Mouse (Mus musculus): Measurements from ENCODE around the gene Lgi1. TPM values are rescaled to one million over a fixed set of nuclear protein-coding genes. Genes with fewer than 3 reads are reported as not detected.

Gene Lgi1
- polyA plus RNA-seq, 1 experiment from 2014 or later, result not detected

Other genes with a start within 250 kb of the Lgi1 start
- 4.1 and 5.1 TPM in 2 replicates for gene Myof, start 221.0 kb upstream of the Lgi1 start, polyA plus RNA-seq (2015; fragmentation: Nextera tagmentation; extraction: Ambion mirVana)
- 34.3 and 35.5 TPM in 2 replicates for gene Cep55, start 209.5 kb upstream of the Lgi1 start, polyA plus RNA-seq (2015; fragmentation: Nextera tagmentation; extraction: Ambion mirVana)
- 1.2 and 1.4 TPM in 2 replicates for gene Ffar4, start 167.5 kb upstream of the Lgi1 start, polyA plus RNA-seq (2015; fragmentation: Nextera tagmentation; extraction: Ambion mirVana)
- 1.0 and 1.1 TPM in 2 replicates for gene Rbp4, start 139.3 kb upstream of the Lgi1 start, polyA plus RNA-seq (2015; fragmentation: Nextera tagmentation; extraction: Ambion mirVana)
- not detected in 2 replicates for gene Pde6c, start 131.8 kb upstream of the Lgi1 start, polyA plus RNA-seq (2015; fragmentation: Nextera tagmentation; extraction: Ambion mirVana)
- gene Fra10ac1, start 40.4 kb upstream of the Lgi1 start, polyA plus RNA-seq (2015; fragmentation: Nextera tagmentation; extraction: Ambion mirVana), result 33.7 and 34.1 TPM in 2 replicates
- 3.1 and 3.7 TPM in 2 replicates for gene Slc35g1, start 131.4 kb downstream of the Lgi1 start, polyA plus RNA-seq (2015; fragmentation: Nextera tagmentation; extraction: Ambion mirVana)
- gene Plce1, start 216.6 kb downstream of the Lgi1 start, polyA plus RNA-seq (2015; fragmentation: Nextera tagmentation; extraction: Ambion mirVana), result 0.98 and 1.0 TPM in 2 replicates

All from thymus, postnatal 0 days (tissue).